Mouse (Mus musculus): ENCODE results near the gene Scp2.

- TF ChIP-seq EP300 (IDR thresholded peaks at IDR 0.05) = no peak
- TF ChIP-seq CTCF (IDR thresholded peaks at IDR 0.05) = no peak
Observed at GRCm38 (mm10) chr4:108016321-108016720, 128.5 kb downstream of the Scp2 start.

All from lung, postnatal 0 days (tissue).